Mouse (Mus musculus) kidney, postnatal 0 days (tissue): ENCODE results near the gene Anks1b. TPM values are rescaled to one million over a fixed set of nuclear protein-coding genes. Genes with fewer than 3 reads are reported as not detected.

Experiments used
- ATAC-seq: fragments of 200-750 bp; cut with Nextera tagmentation; replicated peaks from 2 replicates; pipeline ENCODE4 v1.8.0; 2017; ENCODE audit warnings: low read depth, moderate number of reproducible peaks, moderate TSS enrichment, moderate library complexity; ENCODE audit not compliant: low FRiP score
- DNase-seq: peaks from one replicate; pipeline ENCODE4 v3.0.0-alpha.2; 2016; ENCODE audit warnings: low spot score
- H3K27ac ChIP-seq: fragments of 300-500 bp; sonication (generic); 2 replicates; pipeline ENCODE4 v1.5.1; 2014; ENCODE audit warnings: mild to moderate bottlenecking
- H3K27me3 ChIP-seq: fragments of 300-500 bp; sonication (generic); 2 replicates; pipeline ENCODE4 v1.6.1; 2014; ENCODE audit warnings: low read length, mixed read lengths; ENCODE audit not compliant: insufficient read depth
- H3K36me3 ChIP-seq: fragments of 300-500 bp; sonication (generic); 2 replicates; pipeline ENCODE4 v1.6.1; 2014; ENCODE audit warnings: low read length, mixed read lengths; ENCODE audit not compliant: insufficient read depth
- H3K4me1 ChIP-seq: fragments of 300-500 bp; sonication (generic); replicated peaks from 2 replicates; pipeline ENCODE4 v1.6.1; 2014; ENCODE audit warnings: antibody characterized with exemption, low read length, mixed read lengths; ENCODE audit not compliant: insufficient read depth
- H3K4me2 ChIP-seq: fragments of 300-500 bp; sonication (generic); 2 replicates; pipeline ENCODE4 v1.6.1; 2014; ENCODE audit warnings: mild to moderate bottlenecking, low read length, moderate library complexity, mixed read lengths
- H3K4me3 ChIP-seq: fragments of 300-500 bp; sonication (generic); replicated peaks from 2 replicates; pipeline ENCODE4 v1.5.1; 2014; ENCODE audit warnings: low read depth, low read length
- H3K9ac ChIP-seq: fragments of 300-500 bp; sonication (generic); 2 replicates; pipeline ENCODE4 v1.6.1; 2014; ENCODE audit warnings: low read depth, low read length
- H3K9me3 ChIP-seq: fragments of 300-500 bp; sonication (generic); replicated peaks from 2 replicates; pipeline ENCODE4 v1.6.1; 2016; ENCODE audit warnings: low read length, inconsistent platforms, mixed read lengths
- CTCF ChIP-seq: IDR thresholded peaks from 2 replicates; pipeline ENCODE4 v1.5.1; 2016; ENCODE audit warnings: antibody characterized with exemption, low read depth, mild to moderate bottlenecking, moderate library complexity
- WGBS: fragments of 180-500 bp; shearing (Covaris S2); extraction: QIAGEN DNeasy Blood & Tissue Kit; methylation state at CpG from one replicate; pipeline ENCODE4 v1.1.7; 2014; 5-methylcytosine and 5-hydroxymethylcytosine counted together
- polyA plus RNA-seq: library from polyadenylated mRNA; unstranded; fragments of >200 nt; fragmentation: Nextera tagmentation; extraction: Ambion mirVana; gene quantifications from 2 replicates; pipeline ENCODE4 v1.2.1, GENCODE M21; 2015

Anks1b gene
- polyA plus RNA-seq, 1 experiment from 2014 or later, result 3.1 TPM

- no peaks in the 10 kb centered on the region for H3K36me3 ChIP-seq
- 61% methylated on average over 8 of the region's 8 CpGs for WGBS
- H3K9ac ChIP-seq, result no peak overlapping the region
- no peaks in the 10 kb centered on the region for H3K9me3 ChIP-seq
- ATAC-seq (no peak), DNase-seq (no peak)
- no peaks in the 10 kb centered on the region for H3K4me1 ChIP-seq
- no peaks in the 10 kb centered on the region for H3K27me3 ChIP-seq
- H3K4me2 ChIP-seq, result no peak overlapping the region
- no peak for TF ChIP-seq CTCF
- no peak overlapping the region for H3K27ac ChIP-seq
- H3K4me3 ChIP-seq, result no peak overlapping the region
Observed at GRCm38 (mm10) chr10:90380704-90381339, 507.5 kb downstream of the Anks1b start.

GRCm38 (mm10) chr10:90400382-90400781, 527.1 kb downstream of the Anks1b start:
- ATAC-seq (no peak), DNase-seq (no peak)
- no peak overlapping the region for H3K27ac ChIP-seq
- WGBS, result 93% methylated on average over 4 of the region's 4 CpGs
- H3K4me2 ChIP-seq, result no peak overlapping the region
- H3K27me3 ChIP-seq, result no peaks in the 10 kb centered on the region
- no peak for TF ChIP-seq CTCF
- no peak overlapping the region for H3K9ac ChIP-seq
- H3K9me3 ChIP-seq, result no peaks in the 10 kb centered on the region
- no peaks in the 10 kb centered on the region for H3K36me3 ChIP-seq
- H3K4me1 ChIP-seq, result no peaks in the 10 kb centered on the region
- no peak overlapping the region for H3K4me3 ChIP-seq

- Histone ChIP-seq H3K27me3 (no peaks in the 10 kb centered on the region), H3K9me3 (no peaks in the 10 kb centered on the region), H3K4me3 (no peak overlapping the region), H3K27ac (no peak overlapping the region), H3K9ac (no peak overlapping the region), H3K4me2 (no peak overlapping the region), H3K4me1 (no peaks in the 10 kb centered on the region), H3K36me3 (no peaks in the 10 kb centered on the region)
- ATAC-seq (no peak), DNase-seq (no peak)
- no peak for TF ChIP-seq CTCF
- WGBS, result 87% methylated on average over 2 of the region's 2 CpGs
Observed at GRCm38 (mm10) chr10:90408484-90408883, 535.2 kb downstream of the Anks1b start.

DNA sequence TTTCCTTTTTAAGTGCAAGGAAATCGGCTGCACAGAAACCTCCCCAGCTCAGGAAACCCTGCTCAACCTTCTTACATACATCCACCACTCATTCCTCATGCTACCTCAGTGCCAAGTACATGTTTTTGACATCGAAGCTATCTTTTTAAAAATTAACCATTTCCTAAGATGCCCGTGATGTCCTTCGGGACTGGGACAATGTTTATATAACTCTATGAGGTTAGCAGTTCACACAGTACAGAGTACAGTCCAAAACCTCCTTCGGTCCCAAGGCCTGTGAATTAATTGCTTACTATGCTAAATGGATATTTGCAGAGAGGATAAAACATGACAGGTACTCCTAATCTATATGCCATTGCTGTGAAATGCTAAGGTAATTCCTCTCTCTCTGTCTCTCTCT, 558.2 kb downstream of the Anks1b start:
- Histone ChIP-seq H3K4me3 (no peak overlapping the region), H3K4me2 (no peak overlapping the region), H3K36me3 (no peaks in the 10 kb centered on the region), H3K27me3 (no peaks in the 10 kb centered on the region), H3K9ac (no peak overlapping the region), H3K4me1 (no peaks in the 10 kb centered on the region), H3K9me3 (no peaks in the 10 kb centered on the region), H3K27ac (no peak overlapping the region)
- TF ChIP-seq CTCF, result no peak
- DNase-seq (no peak), ATAC-seq (peak; percentile 33; the same call in 1 of the 2 replicates)
- WGBS, result 20% methylated on average over 5 of the region's 5 CpGs

GRCm38 (mm10) chr10:90431974-90432373, 558.7 kb downstream of the Anks1b start:
- H3K9me3 ChIP-seq, result no peaks in the 10 kb centered on the region
- no peaks in the 10 kb centered on the region for H3K4me1 ChIP-seq
- WGBS, result 16% methylated on average over 9 of the region's 9 CpGs
- no peaks in the 10 kb centered on the region for H3K27me3 ChIP-seq
- no peaks in the 10 kb centered on the region for H3K36me3 ChIP-seq
- DNase-seq (peak; percentile 50), ATAC-seq (peak; percentile 52; the same call in 1 of the 2 replicates)
- no peak overlapping the region for H3K4me3 ChIP-seq
- peak overlapping the region; percentile 19 for H3K4me2 ChIP-seq
- TF ChIP-seq CTCF, result no peak
- no peak overlapping the region for H3K27ac ChIP-seq
- H3K9ac ChIP-seq, result no peak overlapping the region

DNA sequence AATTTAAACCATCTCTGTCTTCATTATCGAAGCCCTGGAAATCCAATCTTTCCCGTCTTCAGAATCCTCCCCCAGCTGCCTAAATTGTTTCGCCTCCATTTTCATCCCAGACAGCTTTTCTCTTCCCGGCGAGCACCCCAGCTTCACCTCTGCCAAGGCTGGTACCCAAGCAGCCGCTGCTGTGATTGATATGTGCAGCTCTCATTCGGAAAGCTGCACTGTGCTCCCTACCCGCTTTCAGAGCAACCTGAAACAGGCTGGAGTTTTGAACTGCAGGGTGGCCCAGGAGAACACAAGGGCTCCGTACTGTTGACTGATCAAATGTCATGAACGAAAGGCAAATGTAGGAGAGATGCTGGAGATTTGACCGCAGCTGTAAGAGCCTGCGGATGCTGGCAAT, 559.2 kb downstream of the Anks1b start:
- no peak overlapping the region for H3K9ac ChIP-seq
- no peaks in the 10 kb centered on the region for H3K27me3 ChIP-seq
- H3K9me3 ChIP-seq, result no peaks in the 10 kb centered on the region
- H3K27ac ChIP-seq, result no peak overlapping the region
- no peak overlapping the region for H3K4me3 ChIP-seq
- ATAC-seq, result no peak
- peak overlapping the region; percentile 19 for H3K4me2 ChIP-seq
- H3K36me3 ChIP-seq, result no peaks in the 10 kb centered on the region
- no peak for TF ChIP-seq CTCF
- DNase-seq, result no peak
- WGBS, result 19% methylated on average over 12 of the region's 12 CpGs
- no peaks in the 10 kb centered on the region for H3K4me1 ChIP-seq

- H3K36me3 ChIP-seq, result no peaks in the 10 kb centered on the region
- no peaks in the 10 kb centered on the region for H3K9me3 ChIP-seq
- no peak for ATAC-seq
- no peak overlapping the region for H3K9ac ChIP-seq
- no peak overlapping the region for H3K27ac ChIP-seq
- no peak overlapping the region for H3K4me2 ChIP-seq
- no peaks in the 10 kb centered on the region for H3K4me1 ChIP-seq
- no peak for TF ChIP-seq CTCF
- no peak overlapping the region for H3K4me3 ChIP-seq
- H3K27me3 ChIP-seq, result no peaks in the 10 kb centered on the region
- DNase-seq, result no peak
- 65% methylated on average over 4 of the region's 4 CpGs for WGBS
Observed at GRCm38 (mm10) chr10:90441036-90441435, 567.7 kb downstream of the Anks1b start.
